Mouse (Mus musculus): ENCODE results near the gene Lag3.

DNA sequence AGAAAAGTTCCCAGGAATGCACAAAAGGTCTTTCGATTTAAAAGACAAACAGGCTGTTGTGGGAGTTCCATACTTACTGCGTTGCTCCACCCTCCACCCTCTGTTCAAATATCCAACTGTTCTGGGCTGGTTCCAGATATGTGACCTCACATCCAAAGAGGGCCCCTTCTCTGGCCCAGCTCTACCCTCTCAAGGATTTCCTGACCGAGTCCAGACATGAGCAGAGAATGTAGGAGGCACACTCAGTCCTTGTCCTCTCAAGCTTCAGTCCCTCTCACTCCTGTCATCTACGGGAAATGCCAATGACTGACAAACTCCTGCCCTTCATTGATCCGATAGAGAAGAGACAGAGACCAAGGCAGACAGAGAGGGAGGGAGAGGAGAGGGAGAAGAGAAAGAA lies 14.4 kb upstream of the Lag3 start:
- no peak for TF ChIP-seq EP300 (optimal IDR thresholded peaks at IDR 0.05)
- peak; percentile 4; the same call in 1 of the 2 replicates for TF ChIP-seq CTCF (IDR thresholded peaks at IDR 0.05; ENCODE audit: low read depth)
